Mouse (Mus musculus): ENCODE data around the gene Snx14.
A peak's percentile ranks its signal among the peaks of the same experiment; 100 is the strongest.

The Snx14 gene

GRCm38 (mm10) chr9:88342701-88343100 lies 96.1 kb downstream of the Snx14 start:
- no peak for DNase-seq (ENCODE audit: low spot score in 2 of 2)

- DNase-seq (ENCODE audit: low spot score in 2 of 2), result no peak
Measured at GRCm38 (mm10) chr9:88342241-88342640, 96.5 kb downstream of the Snx14 start.

- no peak for DNase-seq (ENCODE audit: low spot score in 2 of 2)
Measured at GRCm38 (mm10) chr9:88340819-88341218, 97.9 kb downstream of the Snx14 start.

- DNase-seq (ENCODE audit: low spot score in 2 of 2), result no peak
Measured at GRCm38 (mm10) chr9:88335839-88336238, 102.9 kb downstream of the Snx14 start.

- DNase-seq (ENCODE audit: low spot score in 2 of 2), result no peak
Measured at GRCm38 (mm10) chr9:88332447-88332846, 106.3 kb downstream of the Snx14 start.

- DNase-seq (ENCODE audit: low spot score in 2 of 2), result no peak
Measured at GRCm38 (mm10) chr9:88330316-88330715, 108.4 kb downstream of the Snx14 start.

GRCm38 (mm10) chr9:88329166-88329748 lies 109.5 kb downstream of the Snx14 start:
- no peak for DNase-seq (ENCODE audit: low spot score in 2 of 2)

- DNase-seq (ENCODE audit: low spot score in 2 of 2), result no peak
Measured at GRCm38 (mm10) chr9:88328666-88329065, 110.1 kb downstream of the Snx14 start.

GRCm38 (mm10) chr9:88326930-88327901 lies 111.5 kb downstream of the Snx14 start, which contains the start of gene Nt5e:
TSS of gene Nt5e (plus strand) at chr9:88327197.
- peak; percentile 65 to 74 for DNase-seq (ENCODE audit: low spot score in 2 of 2)

Measured in urinary bladder, postnatal 4 days (tissue).